Mouse (Mus musculus): ENCODE results near the gene Has1. TPM values are rescaled to one million over a fixed set of nuclear protein-coding genes. Genes with fewer than 3 reads are reported as not detected.

Gene Has1
- polyA plus RNA-seq, 1 experiment from 2014 or later = 0.78 TPM

- 57% methylated on average over 2 of the region's 2 CpGs for WGBS
- TF ChIP-seq CTCF (IDR thresholded peaks at IDR 0.05; ENCODE audit: low read depth) = no peak
- TF ChIP-seq EP300 (optimal IDR thresholded peaks at IDR 0.05) = no peak
Observed at GRCm38 (mm10) chr17:17865168-17865567, 10.2 kb upstream of the Has1 start.

GRCm38 (mm10) chr17:17862360-17862759 is 7.4 kb upstream of the Has1 start:
- Histone ChIP-seq H3K9ac (ENCODE audit: low read length) (no peak overlapping the region), H3K27ac (replicated peaks) (no peak overlapping the region), H3K4me3 (ENCODE audit: low read depth, low read length) (no peak overlapping the region), H3K4me1 (replicated peaks; ENCODE audit: control insufficient read depth, insufficient read depth) (no peaks in the 10 kb centered on the region), H3K9me3 (ENCODE audit: control insufficient read depth, low read length) (no peaks in the 10 kb centered on the region), H3K36me3 (ENCODE audit: control insufficient read depth, insufficient read depth, low read length) (no peaks in the 10 kb centered on the region), H3K4me2 (replicated peaks; ENCODE audit: low read depth) (no peak overlapping the region), H3K27me3 (ENCODE audit: control insufficient read depth, insufficient read depth, low read length) (no peaks in the 10 kb centered on the region)
- no peak for ATAC-seq (ENCODE audit: low FRiP score, low TSS enrichment)
- no peak for DNase-seq (ENCODE audit: low spot score)
- WGBS = 64% methylated on average over 1 of the region's 1 CpGs
- no peak for TF ChIP-seq EP300 (optimal IDR thresholded peaks at IDR 0.05)
- TF ChIP-seq CTCF (IDR thresholded peaks at IDR 0.05; ENCODE audit: low read depth) = no peak

More at GRCm38 (mm10) chr17:17865168-17865567, 10.2 kb upstream of the Has1 start:
- Histone ChIP-seq H3K4me1 (replicated peaks; ENCODE audit: control insufficient read depth, insufficient read depth) (no peaks in the 10 kb centered on the region), H3K9me3 (ENCODE audit: control insufficient read depth, low read length) (no peaks in the 10 kb centered on the region), H3K36me3 (ENCODE audit: control insufficient read depth, insufficient read depth, low read length) (no peaks in the 10 kb centered on the region), H3K27ac (replicated peaks) (no peak overlapping the region), H3K9ac (ENCODE audit: low read length) (no peak overlapping the region), H3K4me2 (replicated peaks; ENCODE audit: low read depth) (no peak overlapping the region), H3K4me3 (ENCODE audit: low read depth, low read length) (no peak overlapping the region), H3K27me3 (ENCODE audit: control insufficient read depth, insufficient read depth, low read length) (no peaks in the 10 kb centered on the region)
- no peak for DNase-seq (ENCODE audit: low spot score)
- no peak for ATAC-seq (ENCODE audit: low FRiP score, low TSS enrichment)

- no peak for ATAC-seq (ENCODE audit: low FRiP score, low TSS enrichment)
- Histone ChIP-seq H3K36me3 (ENCODE audit: control insufficient read depth, insufficient read depth, low read length) (no peaks in the 10 kb centered on the region), H3K4me3 (ENCODE audit: low read depth, low read length) (no peak overlapping the region), H3K9me3 (ENCODE audit: control insufficient read depth, low read length) (no peaks in the 10 kb centered on the region), H3K4me1 (replicated peaks; ENCODE audit: control insufficient read depth, insufficient read depth) (no peaks in the 10 kb centered on the region), H3K27ac (replicated peaks) (no peak overlapping the region), H3K9ac (ENCODE audit: low read length) (no peak overlapping the region), H3K4me2 (replicated peaks; ENCODE audit: low read depth) (no peak overlapping the region), H3K27me3 (ENCODE audit: control insufficient read depth, insufficient read depth, low read length) (no peaks in the 10 kb centered on the region)
- WGBS = 88% methylated on average over 3 of the region's 3 CpGs
- DNase-seq (ENCODE audit: low spot score) = no peak
- TF ChIP-seq EP300 (optimal IDR thresholded peaks at IDR 0.05) (no peak), CTCF (IDR thresholded peaks at IDR 0.05; ENCODE audit: low read depth) (peak; percentile 39)
Observed at GRCm38 (mm10) chr17:17860110-17860509, 5.1 kb upstream of the Has1 start.

- H3K9me3 ChIP-seq (ENCODE audit: control insufficient read depth, low read length) = no peaks in the 10 kb centered on the region
- ATAC-seq (ENCODE audit: low FRiP score, low TSS enrichment) (no peak), DNase-seq (ENCODE audit: low spot score) (no peak)
- H3K36me3 ChIP-seq (ENCODE audit: control insufficient read depth, insufficient read depth, low read length) = no peaks in the 10 kb centered on the region
- H3K4me3 ChIP-seq (ENCODE audit: low read depth, low read length) = no peak overlapping the region
- no peaks in the 10 kb centered on the region for H3K4me1 ChIP-seq (replicated peaks; ENCODE audit: control insufficient read depth, insufficient read depth)
- 50% methylated on average over 1 of the region's 1 CpGs for WGBS
- TF ChIP-seq CTCF (IDR thresholded peaks at IDR 0.05; ENCODE audit: low read depth) = no peak
- no peak for TF ChIP-seq EP300 (optimal IDR thresholded peaks at IDR 0.05)
- H3K9ac ChIP-seq (ENCODE audit: low read length) = no peak overlapping the region
- H3K4me2 ChIP-seq (replicated peaks; ENCODE audit: low read depth) = no peak overlapping the region
- no peak overlapping the region for H3K27ac ChIP-seq (replicated peaks)
- no peaks in the 10 kb centered on the region for H3K27me3 ChIP-seq (ENCODE audit: control insufficient read depth, insufficient read depth, low read length)
Observed at GRCm38 (mm10) chr17:17857446-17857845, 2.4 kb upstream of the Has1 start.

GRCm38 (mm10) chr17:17856612-17857011 is 1.6 kb upstream of the Has1 start:
- TF ChIP-seq EP300 (optimal IDR thresholded peaks at IDR 0.05) (no peak), CTCF (IDR thresholded peaks at IDR 0.05; ENCODE audit: low read depth) (no peak)
- Histone ChIP-seq H3K36me3 (ENCODE audit: control insufficient read depth, insufficient read depth, low read length) (no peaks in the 10 kb centered on the region), H3K9me3 (ENCODE audit: control insufficient read depth, low read length) (no peaks in the 10 kb centered on the region), H3K4me2 (replicated peaks; ENCODE audit: low read depth) (no peak overlapping the region), H3K4me3 (ENCODE audit: low read depth, low read length) (no peak overlapping the region), H3K27ac (replicated peaks) (no peak overlapping the region), H3K27me3 (ENCODE audit: control insufficient read depth, insufficient read depth, low read length) (no peaks in the 10 kb centered on the region), H3K4me1 (replicated peaks; ENCODE audit: control insufficient read depth, insufficient read depth) (no peaks in the 10 kb centered on the region), H3K9ac (ENCODE audit: low read length) (no peak overlapping the region)
- 35% methylated on average over 1 of the region's 1 CpGs for WGBS
- ATAC-seq (ENCODE audit: low FRiP score, low TSS enrichment) (peak; percentile 70), DNase-seq (ENCODE audit: low spot score) (no peak)

- H3K9me3 ChIP-seq (ENCODE audit: control insufficient read depth, low read length) = no peaks in the 10 kb centered on the region
- H3K4me3 ChIP-seq (ENCODE audit: low read depth, low read length) = no peak overlapping the region
- no peak overlapping the region for H3K27ac ChIP-seq (replicated peaks)
- H3K36me3 ChIP-seq (ENCODE audit: control insufficient read depth, insufficient read depth, low read length) = no peaks in the 10 kb centered on the region
- ATAC-seq (ENCODE audit: low FRiP score, low TSS enrichment) (no peak), DNase-seq (ENCODE audit: low spot score) (no peak)
- no peaks in the 10 kb centered on the region for H3K27me3 ChIP-seq (ENCODE audit: control insufficient read depth, insufficient read depth, low read length)
- H3K4me1 ChIP-seq (replicated peaks; ENCODE audit: control insufficient read depth, insufficient read depth) = no peaks in the 10 kb centered on the region
- H3K4me2 ChIP-seq (replicated peaks; ENCODE audit: low read depth) = no peak overlapping the region
- no peak overlapping the region for H3K9ac ChIP-seq (ENCODE audit: low read length)
- TF ChIP-seq EP300 (optimal IDR thresholded peaks at IDR 0.05) = no peak
- TF ChIP-seq CTCF (IDR thresholded peaks at IDR 0.05; ENCODE audit: low read depth) = no peak
- WGBS = 38% methylated on average over 55 of the region's 55 CpGs
Observed at GRCm38 (mm10) chr17:17849906-17850712, 4.9 kb downstream of the Has1 start.
